Mouse (Mus musculus) G1E (cell line): ENCODE data around the gene Gtf2e1. TPM values are rescaled to one million over a fixed set of nuclear protein-coding genes. Genes with fewer than 3 reads are reported as not detected.

Experiments
- ATAC-seq: 2 replicates; pipeline ENCODE4 v1.8.0; 2016; ENCODE audit warnings: mild to moderate bottlenecking; ENCODE audit not compliant: insufficient number of reproducible peaks, poor library complexity, low FRiP score, severe bottlenecking; ENCODE audit errors: extremely low read depth
- DNase-seq: peaks from one replicate; pipeline ENCODE4 v3.0.0; 2012; ENCODE audit warnings: low spot score
- H3K27me3 ChIP-seq: 2 replicates; pipeline ENCODE4 v1.6.1; 2012; ENCODE audit warnings: mild to moderate bottlenecking, low read length, inconsistent platforms; ENCODE audit not compliant: insufficient read depth
- H3K36me3 ChIP-seq: replicated peaks from 2 replicates; pipeline ENCODE3; 2012; ENCODE audit warnings: mild to moderate bottlenecking, inconsistent platforms
- H3K4me1 ChIP-seq: 2 replicates; pipeline ENCODE4 v1.6.1; 2012; ENCODE audit warnings: low read depth, low read length, inconsistent platforms, mixed read lengths; ENCODE audit not compliant: insufficient read depth
- H3K4me3 ChIP-seq: 2 replicates; pipeline ENCODE4 v1.5.1; 2012; ENCODE audit warnings: low read depth, mild to moderate bottlenecking, inconsistent platforms, low read length, moderate library complexity, mixed read lengths
- H3K9me3 ChIP-seq: replicated peaks from 2 replicates; pipeline ENCODE4 v1.6.1; 2012; ENCODE audit warnings: inconsistent platforms
- CTCF ChIP-seq: IDR thresholded peaks from 2 replicates; pipeline ENCODE4 v1.5.1; 2012; ENCODE audit warnings: low read depth, low read length, inconsistent platforms, mixed read lengths
- GATA1 ChIP-seq: IDR thresholded peaks from 2 replicates; pipeline ENCODE4 v1.6.1; 2012; ENCODE audit warnings: borderline replicate concordance, low read length, inconsistent platforms, mixed read lengths
- GATA2 ChIP-seq: IDR thresholded peaks from 2 replicates; pipeline ENCODE4 v1.6.1; 2012; ENCODE audit warnings: low read depth, low read length, inconsistent platforms, borderline replicate concordance
- POLR2AphosphoS5 ChIP-seq: IDR thresholded peaks from 2 replicates; pipeline ENCODE4 v1.6.1; 2012; ENCODE audit warnings: low read depth, low read length, inconsistent platforms; ENCODE audit not compliant: insufficient replicate concordance
- TAL1 ChIP-seq: conservative IDR thresholded peaks from 2 replicates; pipeline ENCODE4 v1.6.1; 2012; ENCODE audit warnings: low read depth, low read length, inconsistent platforms, mixed read lengths
- polyA plus RNA-seq: library from polyadenylated mRNA; stranded (reverse); fragments of >175 nt; gene quantifications from 2 replicates; pipeline ENCODE4 v1.2.3, GENCODE M21; 2012
- total RNA-seq, 2 experiments: library from RNA; stranded (forward) in 1 of 2; stranded (reverse) in 1 of 2; fragments of 200-1000 nt in 1 of 2; fragments of >200 nt in 1 of 2; fragmentation: Nextera tagmentation in 1 of 2; gene quantifications; 2 replicates each; pipeline ENCODE4 v1.2.3; 2014 to 2017

The Gtf2e1 gene
- total and polyA plus RNA-seq, 3 experiments: 3.6 to 29.0 (median 27.8) TPM

GRCm38 (mm10) chr16:37511489-37511888, 28.1 kb downstream of the Gtf2e1 start:
- Histone ChIP-seq H3K4me1 (no peaks in the 10 kb centered on the region), H3K27me3 (no peaks in the 10 kb centered on the region), H3K4me3 (no peak overlapping the region), H3K36me3 (peaks cover 83% of the 10 kb centered on the region), H3K9me3 (no peaks in the 10 kb centered on the region)
- DNase-seq (no peak), ATAC-seq (no peak)
- no peak for TF ChIP-seq CTCF
- no peak for TF ChIP-seq GATA2
- no peak for TF ChIP-seq POLR2AphosphoS5
- TF ChIP-seq TAL1: no peak
- no peak for TF ChIP-seq GATA1

DNA sequence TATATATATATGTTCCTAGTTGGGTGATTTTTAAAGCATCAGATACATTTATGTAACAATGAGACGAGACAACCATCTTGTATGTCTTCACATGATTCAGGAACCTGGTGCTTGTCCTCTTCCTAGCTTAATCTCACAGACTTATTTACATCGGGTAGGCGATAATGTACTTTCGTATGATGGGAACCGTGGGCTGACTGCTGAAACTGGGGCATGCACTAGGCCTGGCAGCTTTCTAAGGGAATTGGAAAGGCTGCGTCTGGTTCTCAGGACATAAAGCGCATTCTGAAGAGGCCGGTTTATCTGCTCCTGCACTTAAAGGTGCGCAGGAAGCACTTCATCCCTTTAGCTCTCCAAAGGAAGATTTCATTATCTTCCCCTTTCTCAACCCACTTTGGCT, 32.8 kb downstream of the Gtf2e1 start:
- DNase-seq (no peak), ATAC-seq (no peak)
- Histone ChIP-seq H3K9me3 (no peaks in the 10 kb centered on the region), H3K4me1 (no peaks in the 10 kb centered on the region), H3K27me3 (no peaks in the 10 kb centered on the region), H3K4me3 (no peak overlapping the region), H3K36me3 (peaks cover 47% of the 10 kb centered on the region)
- TF ChIP-seq TAL1: no peak
- no peak for TF ChIP-seq POLR2AphosphoS5
- no peak for TF ChIP-seq GATA1
- TF ChIP-seq CTCF: no peak
- no peak for TF ChIP-seq GATA2

GRCm38 (mm10) chr16:37504517-37504916, 35.1 kb downstream of the Gtf2e1 start:
- Histone ChIP-seq H3K4me1 (no peaks in the 10 kb centered on the region), H3K4me3 (no peak overlapping the region), H3K9me3 (no peaks in the 10 kb centered on the region), H3K36me3 (peaks cover 27% of the 10 kb centered on the region), H3K27me3 (no peaks in the 10 kb centered on the region)
- DNase-seq: no peak
- TF ChIP-seq GATA1 (no peak), CTCF (no peak), GATA2 (no peak), TAL1 (no peak), POLR2AphosphoS5 (no peak)
- no peak for ATAC-seq

- Histone ChIP-seq H3K27me3 (peaks cover 10% of the 10 kb centered on the region), H3K4me1 (0 out of 2 replicates have a peak, but pooled peaks cover 4% of the 10 kb centered on the region), H3K36me3 (no peaks in the 10 kb centered on the region), H3K9me3 (no peaks in the 10 kb centered on the region), H3K4me3 (no peak overlapping the region)
- no peak for TF ChIP-seq POLR2AphosphoS5
- TF ChIP-seq GATA1: no peak
- no peak for TF ChIP-seq GATA2
- TF ChIP-seq TAL1: no peak
- TF ChIP-seq CTCF: no peak
- DNase-seq: no peak
- ATAC-seq: no peak
These were observed 41.0 kb downstream of the Gtf2e1 start for GRCm38 (mm10) chr16:37498581-37498980.

DNA sequence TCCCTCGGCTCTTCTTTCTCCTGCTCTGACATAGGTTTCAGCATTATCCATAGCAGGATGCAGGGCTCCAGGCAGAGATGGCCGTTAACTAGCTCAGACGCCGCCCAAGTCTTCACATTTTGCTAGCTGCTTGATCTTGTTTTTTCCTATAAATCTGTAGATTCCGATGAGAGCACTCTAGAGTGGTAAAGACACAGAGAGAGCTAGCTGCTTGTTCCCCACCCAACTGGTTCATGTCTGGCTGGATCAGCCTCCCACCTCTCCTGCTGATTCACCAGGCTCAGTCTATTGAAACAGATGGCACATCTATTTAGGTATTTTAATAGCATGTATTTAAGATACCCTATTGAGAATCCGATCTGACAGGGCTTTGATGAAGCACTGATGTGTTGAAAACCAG, 44.6 kb downstream of the Gtf2e1 start:
- 0 out of 2 replicates have a peak, but pooled peaks cover 4% of the 10 kb centered on the region for H3K4me1 ChIP-seq
- H3K9me3 ChIP-seq: no peaks in the 10 kb centered on the region
- TF ChIP-seq POLR2AphosphoS5 (no peak), TAL1 (no peak), CTCF (no peak), GATA1 (no peak), GATA2 (no peak)
- ATAC-seq (no peak), DNase-seq (no peak)
- peaks cover 18% of the 10 kb centered on the region for H3K27me3 ChIP-seq
- H3K4me3 ChIP-seq: no peak overlapping the region
- no peaks in the 10 kb centered on the region for H3K36me3 ChIP-seq

DNA sequence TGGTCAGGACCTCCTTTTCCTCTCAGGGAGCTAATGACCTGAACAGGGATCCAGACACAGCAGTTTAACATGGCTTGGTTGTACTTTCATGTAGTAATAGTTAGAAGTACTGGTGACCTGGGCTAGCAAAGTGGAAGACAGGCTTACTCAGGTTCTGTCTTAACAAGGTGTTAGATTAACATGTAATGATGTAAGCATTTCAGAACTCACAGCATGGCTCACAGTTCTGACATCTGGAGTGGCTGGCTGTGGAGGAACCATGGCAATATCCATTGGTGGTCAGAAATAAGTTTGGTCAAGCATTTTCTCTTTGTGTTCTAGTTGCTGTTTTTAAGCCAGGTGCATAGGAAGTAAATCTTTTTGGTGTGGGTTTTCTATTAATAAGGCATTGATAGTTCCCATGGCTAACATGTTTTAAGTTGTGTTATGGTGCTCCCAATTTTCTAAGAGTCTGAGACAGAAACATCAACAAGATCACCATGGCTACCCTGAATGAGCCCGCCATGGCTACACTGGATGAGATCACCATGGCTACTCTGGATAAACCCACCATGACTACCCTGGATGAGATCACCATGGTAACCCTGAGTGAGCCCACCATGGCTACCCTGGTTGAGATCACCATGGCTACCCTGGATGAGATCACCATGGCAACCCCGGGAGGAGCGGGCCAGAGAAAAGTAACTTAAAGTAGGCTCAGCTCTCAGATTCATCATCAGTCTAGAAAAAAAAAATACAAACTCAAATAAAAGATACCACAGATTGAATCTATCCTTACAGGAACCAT, 52.6 kb downstream of the Gtf2e1 start:
- H3K4me1 ChIP-seq: no peaks in the 10 kb centered on the region
- TF ChIP-seq TAL1 (no peak), GATA1 (no peak), CTCF (no peak), POLR2AphosphoS5 (no peak), GATA2 (no peak)
- H3K36me3 ChIP-seq: no peaks in the 10 kb centered on the region
- H3K9me3 ChIP-seq: no peaks in the 10 kb centered on the region
- H3K27me3 ChIP-seq: peaks cover 14% of the 10 kb centered on the region
- ATAC-seq (no peak), DNase-seq (no peak)
- no peak overlapping the region for H3K4me3 ChIP-seq
